Mouse (Mus musculus) testis, adult 2 months (tissue): ENCODE results near the gene Nptxr.

Experiments used
- CTCF ChIP-seq: fragments of 200-500 bp; IDR thresholded peaks from 2 replicates; pipeline ENCODE4 v1.5.1; 2012; ENCODE audit warnings: low read depth, mild to moderate bottlenecking, inconsistent platforms, low read length, moderate library complexity; ENCODE audit not compliant: control insufficient read depth, insufficient read depth, insufficient replicate concordance
- POLR2A ChIP-seq: fragments of 200-500 bp; IDR thresholded peaks from 2 replicates; pipeline ENCODE4 v1.6.1; 2012; ENCODE audit warnings: low read depth, mild to moderate bottlenecking, inconsistent platforms, low read length, moderate library complexity; ENCODE audit not compliant: control insufficient read depth

DNA sequence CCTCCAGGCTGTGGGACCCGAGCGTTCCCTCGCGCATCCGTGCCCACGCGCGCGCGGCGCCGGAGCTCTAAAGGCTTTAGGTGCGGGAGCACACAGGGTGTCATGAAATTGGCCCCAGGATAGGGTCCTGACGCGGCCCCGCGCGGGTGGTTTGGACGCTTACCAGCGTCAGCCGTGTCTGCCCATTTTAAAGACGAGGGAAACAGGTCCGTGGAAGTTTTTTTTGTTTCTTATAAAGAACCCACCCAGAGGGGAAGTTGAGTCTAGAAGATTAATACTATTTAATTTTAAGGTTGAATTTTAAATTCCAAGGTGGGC lies 61.9 kb downstream of the Nptxr start:
- TF ChIP-seq CTCF (no peak), POLR2A (no peak)
